Mouse (Mus musculus): ENCODE measurements around the gene Wwox. TPM values are rescaled to one million over a fixed set of nuclear protein-coding genes. Genes with fewer than 3 reads are reported as not detected.

The Wwox gene
- total and polyA plus RNA-seq, 3 experiments: 7.6 to 61.8 (median 12.2) TPM

GRCm38 (mm10) chr8:114673416-114673815 is 234.0 kb downstream of the Wwox start:
- Histone ChIP-seq H3K4me3 (ENCODE audit: control insufficient read depth in 1 of 2, insufficient read depth in 1 of 2, low read depth in 2 of 2, low read length in 2 of 2) (no peak overlapping the region), H3K27ac (ENCODE audit: control insufficient read depth, low read depth, low read length) (no peak overlapping the region), H3K9me3 (replicated peaks; ENCODE audit: insufficient read depth, low read length) (no peaks in the 10 kb centered on the region), H3K36me3 (ENCODE audit: control insufficient read depth in 1 of 2, insufficient read depth in 2 of 2, low read length in 2 of 2) (no peaks in the 10 kb centered on the region), H3K27me3 (ENCODE audit: control insufficient read depth in 1 of 2, insufficient read depth in 2 of 2, low read length in 2 of 2) (no peaks in the 10 kb centered on the region), H3K9ac (ENCODE audit: control insufficient read depth, low read depth, low read length, poor library complexity, severe bottlenecking) (no peak overlapping the region), H3K4me1 (ENCODE audit: control insufficient read depth in 1 of 2, insufficient read depth in 2 of 2, low read length in 2 of 2) (no peaks in the 10 kb centered on the region), H3K79me2 (ENCODE audit: control insufficient read depth, insufficient read depth, low read length, poor library complexity) (no peaks in the 10 kb centered on the region)
- no peak for TF ChIP-seq RCOR1 (IDR thresholded peaks at IDR 0.05; ENCODE audit: low read depth, low read length)
- TF ChIP-seq MYC (IDR thresholded peaks at IDR 0.05; ENCODE audit: low read depth, low read length): no peak
- TF ChIP-seq TCF12 (IDR thresholded peaks at IDR 0.05; ENCODE audit: low read depth, low read length): no peak
- TF ChIP-seq CHD2 (IDR thresholded peaks at IDR 0.05; ENCODE audit: low read length): no peak
- TF ChIP-seq USF2 (IDR thresholded peaks at IDR 0.05; ENCODE audit: borderline replicate concordance in 1 of 2, insufficient read depth in 1 of 2, low read depth in 1 of 2, low read length in 2 of 2): no peak
- no peak for TF ChIP-seq GABPA (IDR thresholded peaks at IDR 0.05; ENCODE audit: low read depth, low read length)
- TF ChIP-seq POLR2AphosphoS2 (IDR thresholded peaks at IDR 0.05; ENCODE audit: low read length): no peak
- TF ChIP-seq MYB (IDR thresholded peaks at IDR 0.05; ENCODE audit: low read depth, low read length): no peak
- no peak for TF ChIP-seq CHD1 (IDR thresholded peaks at IDR 0.05; ENCODE audit: low read depth, low read length)
- TF ChIP-seq E2F4 (IDR thresholded peaks at IDR 0.05; ENCODE audit: borderline replicate concordance, low read depth, low read length): no peak
- DNase-seq (ENCODE audit: low read depth, low spot score): no peak

DNA sequence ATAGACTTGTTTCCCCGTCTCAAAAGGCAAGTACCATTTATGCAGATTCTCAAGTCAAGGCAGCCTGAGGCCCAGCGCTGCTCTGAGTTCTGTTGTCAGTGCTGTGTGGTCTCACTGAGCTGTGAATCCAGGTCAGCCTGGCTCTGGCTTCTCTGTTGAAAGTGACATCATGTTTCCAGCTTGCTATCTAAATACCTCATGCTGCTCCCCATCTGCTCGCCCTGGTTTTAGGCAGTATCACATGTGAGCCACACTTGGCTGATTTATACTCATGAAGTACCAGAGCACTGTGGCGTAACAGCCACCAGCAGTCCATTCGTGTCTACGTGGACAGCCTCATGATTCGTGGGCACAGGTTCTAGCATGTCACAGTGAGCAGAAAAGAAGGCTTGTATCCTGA is 235.7 kb downstream of the Wwox start:
- H3K4me3 ChIP-seq (ENCODE audit: control insufficient read depth in 1 of 2, insufficient read depth in 1 of 2, low read depth in 2 of 2, low read length in 2 of 2): no peak overlapping the region

More for the DNA sequence above, 235.7 kb downstream of the Wwox start:
- H3K79me2 ChIP-seq (ENCODE audit: control insufficient read depth, insufficient read depth, low read length, poor library complexity): no peaks in the 10 kb centered on the region
- no peaks in the 10 kb centered on the region for H3K9me3 ChIP-seq (replicated peaks; ENCODE audit: insufficient read depth, low read length)
- TF ChIP-seq ZNF384 (IDR thresholded peaks at IDR 0.05; ENCODE audit: low read depth, low read length): no peak
- no peak for TF ChIP-seq E2F4 (IDR thresholded peaks at IDR 0.05; ENCODE audit: borderline replicate concordance, low read depth, low read length)
- TF ChIP-seq ZMIZ1 (IDR thresholded peaks at IDR 0.05; ENCODE audit: low read depth, low read length): no peak
- no peak for TF ChIP-seq MEF2A (IDR thresholded peaks at IDR 0.05; ENCODE audit: extremely low read depth, insufficient replicate concordance, low read depth, low read length, poor library complexity, severe bottlenecking)
- no peak for TF ChIP-seq MXI1 (IDR thresholded peaks at IDR 0.05; ENCODE audit: low read depth, low read length)
- no peak for TF ChIP-seq ZC3H11A (IDR thresholded peaks at IDR 0.05; ENCODE audit: low read depth, low read length)
- no peak for TF ChIP-seq RAD21 (IDR thresholded peaks at IDR 0.05; ENCODE audit: low read depth, low read length)
- TF ChIP-seq MYC (IDR thresholded peaks at IDR 0.05; ENCODE audit: low read depth, low read length): no peak
- TF ChIP-seq CHD2 (IDR thresholded peaks at IDR 0.05; ENCODE audit: low read length): no peak
- no peak for TF ChIP-seq POLR2AphosphoS2 (IDR thresholded peaks at IDR 0.05; ENCODE audit: low read length)
- TF ChIP-seq POLR2AphosphoS5 (IDR thresholded peaks at IDR 0.05; ENCODE audit: borderline replicate concordance, low read depth, low read length): no peak
- TF ChIP-seq TAL1 (IDR thresholded peaks at IDR 0.05; ENCODE audit: low read length): no peak
- TF ChIP-seq SMC3 (IDR thresholded peaks at IDR 0.05; ENCODE audit: low read depth, low read length): no peak
- no peak for TF ChIP-seq USF2 (IDR thresholded peaks at IDR 0.05; ENCODE audit: borderline replicate concordance in 1 of 2, insufficient read depth in 1 of 2, low read depth in 1 of 2, low read length in 2 of 2)
- no peak for TF ChIP-seq CTCF (IDR thresholded peaks at IDR 0.05 in 2 of 3, conservative IDR thresholded peaks at IDR 0.05 in 1 of 3; ENCODE audit: control insufficient read depth in 1 of 3, insufficient read depth in 1 of 3, low read depth in 2 of 3, low read length in 3 of 3, poor library complexity in 1 of 3, severe bottlenecking in 1 of 3)
- no peak for TF ChIP-seq UBTF (IDR thresholded peaks at IDR 0.05; ENCODE audit: borderline replicate concordance, insufficient read depth, low read depth, low read length)
- TF ChIP-seq CHD1 (IDR thresholded peaks at IDR 0.05; ENCODE audit: low read depth, low read length): no peak
- TF ChIP-seq EP300 (IDR thresholded peaks at IDR 0.05; ENCODE audit: low read depth in 1 of 2, low read length in 2 of 2): no peak
- TF ChIP-seq MYB (IDR thresholded peaks at IDR 0.05; ENCODE audit: low read depth, low read length): no peak
- TF ChIP-seq RCOR1 (IDR thresholded peaks at IDR 0.05; ENCODE audit: low read depth, low read length): no peak
- H3K4me1 ChIP-seq (ENCODE audit: control insufficient read depth in 1 of 2, insufficient read depth in 2 of 2, low read length in 2 of 2): no peaks in the 10 kb centered on the region
- no peaks in the 10 kb centered on the region for H3K36me3 ChIP-seq (ENCODE audit: control insufficient read depth in 1 of 2, insufficient read depth in 2 of 2, low read length in 2 of 2)
- no peaks in the 10 kb centered on the region for H3K27me3 ChIP-seq (ENCODE audit: control insufficient read depth in 1 of 2, insufficient read depth in 2 of 2, low read length in 2 of 2)
- no peak for DNase-seq (ENCODE audit: low read depth, low spot score)
- H3K27ac ChIP-seq (ENCODE audit: control insufficient read depth, low read depth, low read length): no peak overlapping the region
- no peak overlapping the region for H3K9ac ChIP-seq (ENCODE audit: control insufficient read depth, low read depth, low read length, poor library complexity, severe bottlenecking)
